9 mouse cellular contexts compared by ENCODE assay signal in genomic region chr16:17833321-17833680, GRCm38 (mm10). TPM values are rescaled to one million over a fixed set of nuclear protein-coding genes. Genes with fewer than 3 reads are reported as not detected.
A peak's percentile ranks its signal among the peaks of the same experiment; 100 is the strongest.
DNase-seq lines count a peak whose midpoint lies in the region; ATAC-seq and TF ChIP-seq lines count a peak whose summit lies in the region.
"Had no signal": no experiment of that assay in that cellular context is flagged by ENCODE, and none has a peak within 500 bp of the region (broad histone marks: within the 10 kb centered on the region; RNA-seq: fewer than 3 reads in every experiment).

No protein-coding gene starts in this region.

- H3K4me1 ChIP-seq in heart, adult 2 months (ENCODE audit: control insufficient read depth, insufficient read depth, low read length): no peaks in the 10 kb centered on the region
- H3K4me1 ChIP-seq in heart, embryonic 16.5 days (ENCODE audit: control insufficient read depth, insufficient read depth, low read length): no peaks in the 10 kb centered on the region
- H3K4me1 ChIP-seq in liver, postnatal 0 days (ENCODE audit: insufficient read depth): peaks cover 6% of the 10 kb centered on the region; the same call in 1 of the 2 replicates

- TF ChIP-seq CTCF in heart, adult 2 months (IDR thresholded peaks at IDR 0.05): no peak
- TF ChIP-seq CTCF in liver, postnatal 0 days (IDR thresholded peaks at IDR 0.05; ENCODE audit: low read depth): no peak

- WGBS in heart, adult 2 months: under 1% methylated on average over 37 of the region's 37 CpGs
- under 1% methylated on average over 37 of the region's 37 CpGs for WGBS in heart, embryonic 16.5 days
- 7% methylated on average over 21 of the region's 37 CpGs for WGBS in liver, postnatal 0 days (ENCODE audit: insufficient replicate concordance)

- H3K9ac ChIP-seq in heart, adult 2 months (ENCODE audit: low read depth, low read length): no peak overlapping the region
- H3K9ac ChIP-seq in heart, embryonic 16.5 days (ENCODE audit: low read length): peak overlapping the region; percentile 65
- no peak overlapping the region for H3K9ac ChIP-seq in liver, postnatal 0 days (replicated peaks)

- H3K79me2 ChIP-seq in heart, adult 2 months (replicated peaks; ENCODE audit: control insufficient read depth, insufficient read depth, low read length): no peaks in the 10 kb centered on the region

- H3K36me3 ChIP-seq in heart, adult 2 months (ENCODE audit: control insufficient read depth, insufficient read depth, low read length): no peaks in the 10 kb centered on the region
- no peaks in the 10 kb centered on the region for H3K36me3 ChIP-seq in heart, embryonic 16.5 days (ENCODE audit: control insufficient read depth, insufficient read depth)
- H3K36me3 ChIP-seq in liver, postnatal 0 days (replicated peaks; ENCODE audit: insufficient read depth, low read length): no peaks in the 10 kb centered on the region

- H3K27ac ChIP-seq in heart, adult 2 months: no peak overlapping the region
- no peak overlapping the region for H3K27ac ChIP-seq in heart, embryonic 16.5 days (ENCODE audit: low read length)
- no peak overlapping the region for H3K27ac ChIP-seq in liver, postnatal 0 days (ENCODE audit: low read depth)

- no peaks in the 10 kb centered on the region for H3K9me3 ChIP-seq in heart, embryonic 16.5 days (replicated peaks; ENCODE audit: control insufficient read depth, low read length)
- no peaks in the 10 kb centered on the region for H3K9me3 ChIP-seq in liver, postnatal 0 days (ENCODE audit: low read length)

- TF ChIP-seq POLR2A in heart, adult 2 months (IDR thresholded peaks at IDR 0.05; ENCODE audit: insufficient read depth, low read depth, low read length): no peak

- H3K4me3 ChIP-seq in heart, adult 2 months: peak overlapping the region; percentile 40
- peak overlapping the region; percentile 55 for H3K4me3 ChIP-seq in heart, embryonic 16.5 days (ENCODE audit: low read length)
- H3K4me3 ChIP-seq in liver, postnatal 0 days (ENCODE audit: low read depth, low read length): peak overlapping the region; percentile 47

- DNase-seq in heart, adult 2 months: no peak
- DNase-seq in heart, postnatal 4 days: no peak
- DNase-seq in right cerebral cortex, adult 2 months (ENCODE audit: low spot score in 2 of 2): peak; percentile 40 to 62
- DNase-seq in right cerebral cortex, postnatal 25 days: no peak
- no peak for DNase-seq in liver, postnatal 0 days
- peak; percentile 14 for DNase-seq in yolk sac, embryonic 10.5 days (ENCODE audit: low spot score)
- no peak for DNase-seq in spleen, adult 18-20 months

- ATAC-seq in heart, embryonic 16.5 days (replicated peaks; ENCODE audit: extremely low read depth, insufficient read depth, low FRiP score): 0 out of 2 replicates have a peak, but pooled peaks have one; percentile 25
- no peak for ATAC-seq in liver, postnatal 0 days

- TF ChIP-seq EP300 in heart, adult 2 months (IDR thresholded peaks at IDR 0.05; ENCODE audit: insufficient read depth, low read depth, low read length): no peak
- TF ChIP-seq EP300 in liver, postnatal 0 days (IDR thresholded peaks at IDR 0.05; ENCODE audit: low read depth): no peak

- H3K27me3 ChIP-seq in heart, adult 2 months (ENCODE audit: control insufficient read depth, insufficient read depth, low read length): peaks cover 12% of the 10 kb centered on the region
- H3K27me3 ChIP-seq in heart, embryonic 16.5 days (ENCODE audit: control insufficient read depth, insufficient read depth, low read length): peaks cover 77% of the 10 kb centered on the region
- peaks cover 67% of the 10 kb centered on the region for H3K27me3 ChIP-seq in liver, postnatal 0 days (ENCODE audit: insufficient read depth, low read length)
- H3K27me3 ChIP-seq: CH12.LX had no signal

- peak overlapping the region; percentile 95 for H3K4me2 ChIP-seq in heart, embryonic 16.5 days (ENCODE audit: low read depth, low read length)
- peak overlapping the region; percentile 73 for H3K4me2 ChIP-seq in liver, postnatal 0 days (ENCODE audit: low read depth, low read length)

- intact Hi-C loops in heart, adult 2 months (cut with DNase I): no loop called here

RNA-seq across cellular contexts. Expression of gene B830017H08Rik, which starts 0.4 kb away (rescaled TPM):
- total RNA-seq in heart, adult 2 months (2021): not detected
- polyA plus RNA-seq in heart, adult 2 months (2012; rRNA removed): not detected in 2 replicates
- not detected for total RNA-seq in heart, postnatal 4 days (2021)
- polyA plus RNA-seq in heart, embryonic 16.5 days (2015; fragmentation: Nextera tagmentation; extraction: Ambion mirVana): not detected in 2 replicates
- polyA plus RNA-seq in liver, postnatal 0 days (2015; fragmentation: Nextera tagmentation; extraction: Ambion mirVana): not detected in 2 replicates

RNA-seq across cellular contexts. Expression of gene Car15, which starts 4.9 kb away (rescaled TPM):
- 1 to 10 TPM; 1.6 to 2.9 TPM for total RNA-seq in heart, adult 2 months (2021)
- polyA plus RNA-seq in heart, adult 2 months (2012; rRNA removed): 4.6 and 5.2 TPM in 2 replicates
- 1 to 10 TPM; 1.4 to 1.6 TPM for total RNA-seq in heart, postnatal 4 days (2021)
- 2.0 and 2.6 TPM in 2 replicates for polyA plus RNA-seq in heart, embryonic 16.5 days (2015; fragmentation: Nextera tagmentation; extraction: Ambion mirVana)
- polyA plus RNA-seq in liver, postnatal 0 days (2015; fragmentation: Nextera tagmentation; extraction: Ambion mirVana): 0.26 and 0.52 TPM in 2 replicates

RNA-seq across cellular contexts. Expression of gene Scarf2, which starts 36.2 kb away (rescaled TPM):
- 1 to 10 TPM; 4.1 to 5.2 TPM for total RNA-seq in heart, adult 2 months (2021)
- polyA plus RNA-seq in heart, adult 2 months (2012; rRNA removed): 10.8 and 13.4 TPM in 2 replicates
- 10 to 100 TPM; 16.6 to 17.7 TPM for total RNA-seq in heart, postnatal 4 days (2021)
- polyA plus RNA-seq in heart, embryonic 16.5 days (2015; fragmentation: Nextera tagmentation; extraction: Ambion mirVana): 4.3 and 5.5 TPM in 2 replicates
- polyA plus RNA-seq in liver, postnatal 0 days (2015; fragmentation: Nextera tagmentation; extraction: Ambion mirVana): 0.97 and 1.6 TPM in 2 replicates
- total RNA-seq: CH12.LX had no signal

RNA-seq across cellular contexts. Expression of gene Gm20518, which starts 58.2 kb away (rescaled TPM):
- total RNA-seq in heart, adult 2 months (2021): under 1 TPM; 0.20 to 0.31 TPM
- 0.68 and 1.1 TPM in 2 replicates for polyA plus RNA-seq in heart, adult 2 months (2012; rRNA removed)
- not detected for total RNA-seq in heart, postnatal 4 days (2021)
- polyA plus RNA-seq in heart, embryonic 16.5 days (2015; fragmentation: Nextera tagmentation; extraction: Ambion mirVana): 0.14 and 0.32 TPM in 2 replicates
- polyA plus RNA-seq in liver, postnatal 0 days (2015; fragmentation: Nextera tagmentation; extraction: Ambion mirVana): not detected in 2 replicates

Comparison
In these comparisons a context has a peak if more than half of its experiments do, and no peak if none do; other contexts are left out.
1. DNase-seq: peak in right cerebral cortex, adult 2 months (2 of 2) and yolk sac, embryonic 10.5 days (single experiment); none in heart, adult 2 months (0 of 2), heart, postnatal 4 days (single experiment), right cerebral cortex, postnatal 25 days (single experiment), liver, postnatal 0 days (single experiment) and spleen, adult 18-20 months (0 of 2).
2. Peak in every context shown above with its lines, with median percentiles within 50 percentile points of each other: H3K4me3 ChIP-seq.